Mouse (Mus musculus) hematopoietic stem cell, adult 5-6 weeks (primary cell): ENCODE results near the gene Minos1. TPM values are rescaled to one million over a fixed set of nuclear protein-coding genes. Genes with fewer than 3 reads are reported as not detected.

Experiments
- ATAC-seq, 2 experiments: fragments of 125-278 bp in 1 of 2; replicated peaks in 1 of 2; 2 replicates each; pipeline ENCODE4 v1.8.0; 2016 to 2017; ENCODE audit warnings: inconsistent platforms in 2 of 2, mild to moderate bottlenecking in 2 of 2, moderate number of reproducible peaks in 2 of 2, low read depth in 1 of 2, moderate TSS enrichment in 1 of 2; ENCODE audit not compliant: low FRiP score in 2 of 2, poor library complexity in 2 of 2, severe bottlenecking in 2 of 2, insufficient read depth in 1 of 2, low TSS enrichment in 1 of 2
- total RNA-seq: library from RNA; stranded (forward); fragments of 172-1452, 232-1000 nt; gene quantifications from 2 replicates; pipeline ENCODE4 v1.2.3, GENCODE M21; 2017

The Minos1 gene
- total RNA-seq, 1 experiment from 2014 or later, result 143 TPM

- peak; percentile 48 to 68 for ATAC-seq
Observed at GRCm38 (mm10) chr4:139086037-139086436, 44.9 kb downstream of the Minos1 start.

GRCm38 (mm10) chr4:139085337-139085736 is 45.6 kb downstream of the Minos1 start:
- no peak for ATAC-seq

- ATAC-seq, result no peak
Observed at GRCm38 (mm10) chr4:139082790-139083564, 47.9 kb downstream of the Minos1 start.

- no peak for ATAC-seq
Observed at GRCm38 (mm10) chr4:139081270-139081931, 49.5 kb downstream of the Minos1 start.

DNA sequence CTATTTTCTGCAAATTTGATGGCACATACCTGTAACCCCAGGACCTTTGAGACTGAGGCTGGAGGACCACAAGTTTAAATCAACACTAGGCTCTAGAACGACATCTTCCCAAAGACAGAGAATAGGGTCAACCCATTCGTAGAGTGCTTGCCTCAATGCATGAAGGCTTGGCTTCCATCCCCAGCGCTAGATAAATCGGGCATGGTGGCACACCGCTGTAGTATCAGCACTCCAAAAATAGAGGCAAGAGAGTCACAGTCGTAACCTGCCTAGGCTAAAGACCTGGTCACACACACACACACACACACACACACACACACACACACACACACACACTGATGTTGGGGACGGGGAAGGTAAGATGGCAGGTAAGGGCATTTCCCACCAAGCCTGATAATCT is 50.7 kb downstream of the Minos1 start:
- no peak for ATAC-seq

DNA sequence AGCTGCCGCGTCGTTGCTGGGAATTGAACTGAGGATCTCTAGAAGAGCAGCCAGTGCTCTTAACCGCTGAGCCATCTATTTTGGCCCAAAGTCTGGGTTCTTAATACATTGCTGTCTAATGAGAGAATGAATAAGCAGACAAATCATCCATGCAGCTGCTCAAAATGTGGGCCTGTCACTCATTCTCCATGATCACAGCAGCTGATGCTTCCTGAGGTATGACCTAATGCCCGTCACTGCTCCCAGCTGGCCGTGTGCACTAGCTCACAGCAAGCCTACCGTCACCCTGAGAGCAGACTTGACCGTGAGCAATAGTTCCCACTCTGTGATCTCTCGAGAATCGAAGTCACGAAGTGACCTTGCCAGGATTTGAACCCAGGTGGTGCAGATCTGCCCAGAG is 51.5 kb downstream of the Minos1 start:
- no peak for ATAC-seq

DNA sequence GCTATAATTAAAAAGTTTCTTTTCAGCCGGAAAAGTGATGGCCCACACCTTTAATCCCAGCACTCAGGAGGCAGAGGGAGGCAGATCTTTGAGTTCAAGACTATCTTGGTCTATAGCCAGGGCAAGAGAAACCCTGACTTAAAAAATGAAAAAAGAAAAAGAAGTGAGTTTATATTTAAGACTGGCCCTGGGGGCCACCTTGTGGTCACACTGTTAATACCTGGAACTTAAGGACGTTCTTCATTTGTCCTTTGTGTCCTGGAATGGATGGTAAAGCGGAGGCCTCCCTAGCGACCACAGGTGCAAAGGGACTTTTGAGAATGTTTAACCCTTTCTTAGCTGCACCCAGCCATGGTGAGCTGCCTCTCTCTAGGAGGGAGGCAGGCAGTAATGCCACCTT is 52.2 kb downstream of the Minos1 start:
- ATAC-seq, result 0 out of 4 replicates have a peak, but pooled peaks of 1 of the 2 experiments have one; percentile 34

DNA sequence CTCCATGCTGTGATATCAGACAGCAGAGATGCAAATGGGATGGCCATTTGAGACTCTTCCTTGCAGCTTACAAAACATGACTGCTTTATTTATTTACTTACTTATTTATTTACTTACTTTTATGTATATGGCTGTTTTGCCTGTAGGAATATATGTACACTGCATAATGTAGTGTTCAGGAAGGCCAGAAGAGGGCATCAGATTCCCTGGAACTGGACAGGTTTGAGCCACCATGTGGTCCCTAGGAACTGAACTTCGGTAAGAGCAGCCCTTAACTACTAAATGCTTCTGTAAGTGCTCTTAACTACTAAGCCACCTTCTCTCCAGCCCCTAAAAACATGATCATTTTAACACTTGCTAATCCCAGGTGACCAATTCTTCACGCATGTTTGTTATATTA is 52.6 kb downstream of the Minos1 start:
- 0 out of 4 replicates have a peak, but pooled peaks of 1 of the 2 experiments have one; percentile 43 for ATAC-seq

GRCm38 (mm10) chr4:139075915-139076314 is 55.0 kb downstream of the Minos1 start:
- no peak for ATAC-seq

DNA sequence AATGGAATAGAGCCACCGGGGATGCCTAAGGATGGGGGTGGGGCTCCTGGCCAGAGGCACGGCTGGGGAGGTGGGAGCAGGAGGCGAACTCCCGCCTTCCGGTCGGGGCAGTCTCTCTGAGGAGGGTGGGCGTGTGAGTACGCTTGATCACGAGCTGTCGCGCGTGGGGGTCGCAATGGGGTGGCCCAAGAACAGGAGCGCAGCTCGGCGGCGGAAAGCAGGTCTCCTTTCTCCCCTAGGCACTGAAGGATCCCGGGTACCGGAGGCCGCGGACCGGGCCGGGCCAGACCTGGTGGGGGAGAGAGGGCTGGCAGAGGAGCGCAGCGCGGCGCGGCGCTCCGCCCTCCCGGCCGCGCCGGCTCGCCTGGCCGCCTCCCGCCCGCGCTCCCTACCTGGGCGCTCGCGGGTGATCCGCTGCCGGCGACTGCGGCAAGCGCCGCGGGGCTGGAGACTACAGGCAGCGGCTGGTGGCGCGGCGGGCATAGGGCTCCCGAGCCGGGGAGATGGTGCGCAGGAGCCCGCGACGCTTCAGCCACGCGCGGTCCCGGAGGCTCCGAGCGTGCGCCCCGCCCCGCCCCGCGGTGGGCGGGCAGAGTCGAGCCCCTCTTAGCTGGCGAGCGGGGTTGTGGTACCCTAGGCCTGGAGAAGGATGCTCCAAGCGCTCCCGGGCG is 55.7 kb downstream of the Minos1 start, which contains the start of gene Htr6:
TSS of gene Htr6 (minus strand) at position 530 of the 671 bp plus-strand sequence.
- no peak for ATAC-seq

- no peak for ATAC-seq
Observed at GRCm38 (mm10) chr4:139074060-139074459, 56.9 kb downstream of the Minos1 start.

DNA sequence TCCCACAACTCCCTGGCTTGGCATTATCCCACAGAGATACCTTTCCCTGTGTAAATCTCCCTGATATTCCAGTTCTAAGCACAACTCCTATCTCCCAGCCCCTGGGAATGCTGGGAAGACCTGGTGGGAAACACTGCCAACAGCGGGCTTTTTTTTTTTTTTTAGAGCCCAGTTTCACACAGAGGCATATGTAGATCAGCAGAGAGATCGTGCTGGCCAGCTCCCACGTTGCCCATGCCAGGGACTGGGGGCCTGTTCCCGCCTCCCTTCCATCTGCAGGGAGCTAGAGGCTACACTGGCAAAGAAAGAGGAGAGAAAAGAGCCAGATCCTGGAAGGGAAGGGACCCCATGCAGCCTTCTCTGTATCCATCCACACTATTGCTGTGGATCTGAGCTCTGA is 62.6 kb downstream of the Minos1 start:
- ATAC-seq, result no peak

DNA sequence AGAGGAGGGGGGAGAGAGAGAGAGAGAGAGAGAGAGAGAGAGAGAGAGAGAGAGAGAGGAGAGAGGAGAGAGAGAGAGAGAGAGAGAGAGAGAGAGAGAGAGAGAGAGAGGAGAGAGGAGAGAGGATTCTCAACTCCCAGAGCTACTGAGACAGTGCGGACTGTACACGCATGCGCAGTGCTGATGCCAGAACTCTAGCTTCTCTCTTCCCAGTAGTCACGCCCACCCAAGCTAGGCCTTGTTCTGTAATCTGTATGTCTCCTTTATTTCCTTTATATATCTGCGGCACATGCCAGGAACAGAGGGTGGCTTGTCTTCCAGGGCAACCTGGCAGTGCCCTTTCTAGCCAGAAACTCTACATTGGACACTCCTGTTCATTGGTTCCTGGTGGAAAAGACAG is 66.1 kb downstream of the Minos1 start:
- no peak for ATAC-seq

DNA sequence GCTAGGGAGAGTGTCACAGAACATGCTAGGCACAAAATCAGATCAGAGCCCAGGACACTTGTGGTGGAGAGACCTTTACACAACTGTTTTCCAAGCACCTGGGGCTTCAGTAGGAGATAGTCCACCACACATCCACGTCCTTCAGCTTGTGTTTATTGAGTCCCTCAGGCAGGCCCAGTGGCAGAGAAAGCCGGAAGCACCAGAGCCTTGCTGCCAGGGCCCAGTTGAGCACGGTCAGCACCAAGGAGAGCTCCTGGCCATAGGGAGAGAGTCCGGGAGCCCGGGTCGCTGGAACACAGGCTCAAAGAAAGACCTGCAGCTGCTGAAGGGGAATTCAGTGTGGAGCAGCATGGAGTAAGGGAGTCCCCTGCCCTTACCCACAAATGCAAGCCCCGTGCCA is 71.3 kb downstream of the Minos1 start:
- peak in 1 of 2 experiments; percentile 45; a peak in 1 of 4 replicates for ATAC-seq

GRCm38 (mm10) chr4:139058029-139058428 is 72.9 kb downstream of the Minos1 start:
- ATAC-seq, result no peak

DNA sequence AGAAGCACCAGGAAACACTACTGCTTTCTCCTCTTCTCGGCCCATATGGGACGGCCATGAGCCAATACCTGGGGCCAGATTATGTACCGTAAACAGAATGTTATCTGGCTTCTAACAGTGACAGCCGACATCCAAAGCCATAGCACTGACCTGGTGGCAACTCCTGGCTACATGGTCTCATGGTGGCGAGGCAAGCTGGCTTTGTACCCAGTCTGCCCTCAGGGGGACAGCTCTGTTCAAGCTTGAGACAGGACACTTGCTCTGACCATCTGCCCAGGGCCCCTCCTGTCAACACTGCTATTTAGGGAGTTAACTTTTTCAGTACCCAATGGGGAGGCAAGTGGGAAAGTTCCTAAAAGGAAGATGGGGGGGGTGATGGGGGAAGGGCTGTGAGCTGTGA is 73.6 kb downstream of the Minos1 start:
- ATAC-seq, result no peak

DNA sequence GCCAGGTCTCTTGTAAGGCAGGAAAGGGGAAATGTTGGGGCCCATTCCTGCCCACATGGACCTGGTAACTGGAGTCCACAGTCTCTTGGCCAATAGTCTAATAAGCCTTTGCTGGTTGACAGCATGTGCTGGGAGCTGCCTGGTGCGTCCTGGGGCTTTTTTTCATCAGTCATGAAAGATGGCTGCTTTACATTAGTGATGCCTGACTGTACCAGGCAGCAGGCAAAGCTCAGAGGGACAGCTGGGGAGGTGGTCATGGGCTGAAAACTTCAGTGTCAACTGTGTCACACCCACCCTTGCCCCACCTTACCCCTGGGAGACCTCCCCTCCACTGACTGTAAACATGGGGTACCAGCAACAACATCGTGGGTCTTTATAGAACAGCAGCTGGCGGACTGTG is 75.2 kb downstream of the Minos1 start:
- ATAC-seq, result no peak

DNA sequence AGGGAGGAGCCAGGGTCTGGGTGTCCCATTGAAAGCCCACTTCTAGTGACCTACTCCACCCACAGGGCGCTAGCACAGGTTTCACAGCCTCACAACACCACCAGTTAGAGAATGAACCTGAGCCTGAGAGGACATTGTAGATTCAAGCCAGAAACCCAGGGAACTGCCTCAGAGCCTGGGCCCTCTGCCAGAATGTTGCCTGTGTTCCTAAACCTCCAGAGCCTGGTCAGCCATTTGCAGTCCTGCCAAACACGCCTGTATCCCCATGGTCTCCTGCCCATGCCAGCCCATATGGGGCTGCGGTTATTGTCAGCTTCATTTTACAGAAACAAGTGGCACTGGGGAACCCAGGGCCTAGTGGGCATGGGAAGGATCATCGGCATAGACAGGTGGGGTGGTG is 75.6 kb downstream of the Minos1 start:
- no peak for ATAC-seq
